Mouse (Mus musculus): ENCODE results near the gene Zfp1. TPM values are rescaled to one million over a fixed set of nuclear protein-coding genes. Genes with fewer than 3 reads are reported as not detected.

Zfp1 gene
- 3.6 and 4.3 TPM in 2 replicates for polyA plus RNA-seq (2012; rRNA removed)

DNA sequence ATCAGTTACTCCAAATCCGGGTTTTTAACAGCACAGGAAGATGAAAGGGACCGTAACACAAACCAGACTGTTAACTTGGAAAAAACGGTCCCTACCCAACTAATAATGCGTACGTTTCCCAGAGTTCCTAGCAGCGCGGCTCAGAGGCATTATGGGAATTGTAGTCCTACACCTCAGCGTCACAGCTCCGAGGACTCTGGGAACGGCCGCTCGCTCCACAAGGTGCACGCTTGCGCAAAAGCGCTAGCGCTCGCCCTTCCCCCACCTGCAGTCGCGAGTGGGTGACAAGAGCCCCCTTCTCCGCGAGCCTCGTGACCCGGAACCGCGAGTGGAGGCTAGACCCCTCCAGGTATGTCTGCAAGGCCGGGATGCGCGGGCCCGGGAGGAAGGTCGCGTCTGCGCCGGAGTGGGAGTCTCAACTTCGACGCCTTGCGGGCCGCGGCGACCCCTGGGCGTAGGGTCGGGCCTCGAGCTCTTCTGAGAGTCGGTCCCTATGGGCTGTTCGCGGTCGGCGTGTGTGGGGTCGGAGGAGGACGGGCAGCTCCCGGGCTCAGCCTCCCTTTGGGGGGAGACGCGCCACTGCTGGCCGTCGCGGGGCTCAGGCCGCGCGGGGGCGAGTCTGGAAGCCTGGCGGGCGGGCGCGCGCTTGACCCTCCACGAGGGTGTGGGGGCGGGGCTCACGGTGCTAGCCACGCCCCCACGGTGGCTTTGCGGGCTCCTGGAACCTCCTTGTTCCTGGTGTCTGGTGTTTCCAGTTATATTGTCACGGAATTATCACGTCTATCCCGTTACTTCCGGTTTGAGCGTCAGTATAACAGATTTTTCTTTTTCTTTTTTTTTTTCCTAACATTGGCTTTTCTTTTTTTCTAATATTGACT lies at the start of gene Zfp1:
Gene Zfp1, plus strand, starts transcription at position 138 of the 878 bp plus-strand sequence.

DNA sequence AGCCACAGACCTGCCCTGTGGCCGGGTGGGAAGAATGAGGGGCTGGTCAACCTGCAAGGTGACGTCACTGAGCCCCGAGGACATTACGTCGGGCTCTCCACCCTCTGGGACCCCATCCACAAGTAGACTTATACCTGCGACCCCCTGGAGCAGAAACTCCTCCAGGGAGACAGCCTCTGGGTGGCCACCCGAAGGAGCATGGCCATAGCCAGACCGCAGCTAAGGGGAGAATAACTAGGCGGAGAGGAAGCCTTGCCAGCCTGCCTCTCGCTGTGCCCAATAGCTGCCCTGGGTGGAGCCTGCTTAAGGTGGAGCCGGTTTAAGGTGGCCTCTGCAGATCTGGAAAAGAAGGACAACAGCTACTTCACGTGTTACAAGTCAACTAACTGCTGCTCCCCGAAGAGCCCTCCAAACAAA lies 13.1 kb upstream of the Zfp1 start, which contains the start of gene Ldhd:
Gene Ldhd, minus strand, starts transcription at position 270 of the 417 bp plus-strand sequence.

DNA sequence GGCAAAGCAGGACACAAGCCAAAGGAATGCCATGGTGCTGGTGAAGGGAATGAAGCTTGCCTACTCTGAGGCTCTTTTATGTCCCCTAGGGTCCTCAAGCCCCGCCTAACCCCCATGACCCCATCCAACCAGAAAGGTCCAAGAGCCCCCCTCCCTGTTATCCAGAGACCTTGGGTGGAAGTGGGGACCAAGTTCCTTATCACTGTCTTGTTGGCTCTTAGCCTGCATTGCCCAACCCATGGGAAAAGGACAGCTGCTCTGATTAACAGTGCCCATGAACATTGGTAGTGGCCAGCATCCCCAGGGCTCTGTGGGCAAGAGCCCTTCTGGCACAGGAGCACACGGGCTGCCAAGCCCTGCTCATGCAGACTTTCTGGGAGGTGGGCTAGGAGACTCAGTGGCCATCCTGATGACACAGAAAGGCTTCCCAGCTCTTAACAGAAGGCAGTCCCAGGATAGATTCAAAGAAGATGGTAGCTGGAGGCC lies 47.8 kb downstream of the Zfp1 start, which contains the start of gene Ctrb1:
Gene Ctrb1, minus strand, starts transcription at position 51 of the 486 bp plus-strand sequence.

Other genes starting within 250 kb of the Zfp1 start
- gene Fa2h, start 249.6 kb upstream of the Zfp1 start, polyA plus RNA-seq (2012; rRNA removed) = 0.01 and 0.05 TPM in 2 replicates
- 2.8 and 3.1 TPM in 2 replicates for gene Wdr59, start 121.3 kb upstream of the Zfp1 start, polyA plus RNA-seq (2012; rRNA removed)
- gene Znrf1, start 107.3 kb upstream of the Zfp1 start, polyA plus RNA-seq (2012; rRNA removed) = 19.6 and 23.5 TPM in 2 replicates
- gene Ldhd, start 13.0 kb upstream of the Zfp1 start, polyA plus RNA-seq (2012; rRNA removed) = 3.5 and 4.7 TPM in 2 replicates
- gene Ctrb1, start 47.6 kb downstream of the Zfp1 start, polyA plus RNA-seq (2012; rRNA removed) = 0.24 and 41.1 TPM in 2 replicates
- 13.1 and 15.0 TPM in 2 replicates for gene Bcar1, start 100.4 kb downstream of the Zfp1 start, polyA plus RNA-seq (2012; rRNA removed)
- gene Cfdp1, start 210.9 kb downstream of the Zfp1 start, polyA plus RNA-seq (2012; rRNA removed) = 30.9 and 31.4 TPM in 2 replicates
- gene Tmem170, start 233.3 kb downstream of the Zfp1 start, polyA plus RNA-seq (2012; rRNA removed) = 3.5 and 3.6 TPM in 2 replicates

All from liver, embryonic 18 days (tissue).